Mouse (Mus musculus): ENCODE measurements at regions not wholly inside any gene's neighbourhood (a gene's known extent, or its start where the extent isn't known, plus 50 kb on each side); places are given as distances from the start of the nearest gene placed in this dataset.

- Histone ChIP-seq H3K4me2 (ENCODE audit: low read depth) (no peak overlapping the region), H3K27ac (no peak overlapping the region), H3K9ac (replicated peaks) (no peak overlapping the region), H3K9me3 (ENCODE audit: control insufficient read depth, low read length) (no peaks in the 10 kb centered on the region), H3K36me3 (replicated peaks; ENCODE audit: control insufficient read depth, insufficient read depth, low read depth) (no peaks in the 10 kb centered on the region), H3K27me3 (ENCODE audit: control insufficient read depth, insufficient read depth, low read length) (no peaks in the 10 kb centered on the region), H3K4me3 (ENCODE audit: insufficient read depth in 1 of 2, low read depth in 2 of 2, low read length in 2 of 2) (no peak overlapping the region), H3K4me1 (replicated peaks; ENCODE audit: control insufficient read depth in 2 of 2, insufficient read depth in 2 of 2, low read length in 1 of 2) (no peaks in the 10 kb centered on the region)
- no peak for TF ChIP-seq EP300 (IDR thresholded peaks at IDR 0.05; ENCODE audit: low read depth)
- TF ChIP-seq CTCF (IDR thresholded peaks at IDR 0.05; ENCODE audit: low read depth) = no peak
- DNase-seq (ENCODE audit: low read depth in 3 of 3, low spot score in 3 of 3) = no peak
- 67% methylated on average over 13 of the region's 13 CpGs for WGBS (ENCODE audit: insufficient replicate concordance)
- no peak for ATAC-seq (ENCODE audit: insufficient read depth)
These were observed 56.4 kb upstream of the Ubl3 start for GRCm38 (mm10) chr5:148608857-148609505.

GRCm38 (mm10) chr5:148608178-148608577, 55.6 kb upstream of the Ubl3 start:
- Histone ChIP-seq H3K36me3 (replicated peaks; ENCODE audit: control insufficient read depth, insufficient read depth, low read depth) (no peaks in the 10 kb centered on the region), H3K4me1 (replicated peaks; ENCODE audit: control insufficient read depth in 2 of 2, insufficient read depth in 2 of 2, low read length in 1 of 2) (no peaks in the 10 kb centered on the region), H3K9ac (replicated peaks) (no peak overlapping the region), H3K4me2 (ENCODE audit: low read depth) (no peak overlapping the region), H3K27me3 (ENCODE audit: control insufficient read depth, insufficient read depth, low read length) (no peaks in the 10 kb centered on the region), H3K4me3 (ENCODE audit: insufficient read depth in 1 of 2, low read depth in 2 of 2, low read length in 2 of 2) (no peak overlapping the region), H3K9me3 (ENCODE audit: control insufficient read depth, low read length) (no peaks in the 10 kb centered on the region), H3K27ac (no peak overlapping the region)
- 55% methylated on average over 9 of the region's 9 CpGs for WGBS (ENCODE audit: insufficient replicate concordance)
- DNase-seq (ENCODE audit: low read depth in 3 of 3, low spot score in 3 of 3) (no peak), ATAC-seq (ENCODE audit: insufficient read depth) (no peak)
- TF ChIP-seq EP300 (IDR thresholded peaks at IDR 0.05; ENCODE audit: low read depth) (no peak), CTCF (IDR thresholded peaks at IDR 0.05; ENCODE audit: low read depth) (no peak)

- ATAC-seq (ENCODE audit: insufficient read depth) = no peak
- H3K36me3 ChIP-seq (replicated peaks; ENCODE audit: control insufficient read depth, insufficient read depth, low read depth) = no peaks in the 10 kb centered on the region
- no peak overlapping the region for H3K27ac ChIP-seq
- TF ChIP-seq CTCF (IDR thresholded peaks at IDR 0.05; ENCODE audit: low read depth) = no peak
- TF ChIP-seq EP300 (IDR thresholded peaks at IDR 0.05; ENCODE audit: low read depth) = no peak
- no peaks in the 10 kb centered on the region for H3K27me3 ChIP-seq (ENCODE audit: control insufficient read depth, insufficient read depth, low read length)
- H3K9ac ChIP-seq (replicated peaks) = no peak overlapping the region
- 81% methylated on average over 8 of the region's 8 CpGs for WGBS (ENCODE audit: insufficient replicate concordance)
- H3K9me3 ChIP-seq (ENCODE audit: control insufficient read depth, low read length) = no peaks in the 10 kb centered on the region
- no peak overlapping the region for H3K4me2 ChIP-seq (ENCODE audit: low read depth)
- DNase-seq (ENCODE audit: low read depth in 3 of 3, low spot score in 3 of 3) = no peak
- no peaks in the 10 kb centered on the region for H3K4me1 ChIP-seq (replicated peaks; ENCODE audit: control insufficient read depth in 2 of 2, insufficient read depth in 2 of 2, low read length in 1 of 2)
- H3K4me3 ChIP-seq (ENCODE audit: insufficient read depth in 1 of 2, low read depth in 2 of 2, low read length in 2 of 2) = no peak overlapping the region
These were observed 53.1 kb upstream of the Ubl3 start for GRCm38 (mm10) chr5:148605730-148606129.

Data from liver, embryonic 14.5 days (tissue).